Mouse (Mus musculus): ENCODE measurements around the gene Cops4.

GRCm38 (mm10) chr5:100585657-100586056 lies 67.5 kb downstream of the Cops4 start:
- TF ChIP-seq GATA1 (IDR thresholded peaks at IDR 0.05; ENCODE audit: borderline replicate concordance, low read length) (no peak), FLI1 (IDR thresholded peaks at IDR 0.05; ENCODE audit: low read length) (no peak)

Measured in megakaryocyte, embryonic 14.5 days (primary cell).